Mouse (Mus musculus): ENCODE results near the gene Il27ra. TPM values are rescaled to one million over a fixed set of nuclear protein-coding genes. Genes with fewer than 3 reads are reported as not detected.

Gene Il27ra
- polyA plus RNA-seq (2015; fragmentation: Illumina TruSeq; extraction: RNeasy Lipid Tissue Mini Kit (QIAGEN cat#74804); ENCODE audit: insufficient read depth, low replicate concordance), result 60.8 TPM

GRCm38 (mm10) chr8:84042066-84042947, at the start of gene Il27ra:
TSS of gene Il27ra (minus strand) at chr8:84042589.

GRCm38 (mm10) chr8:84066291-84066930, 24.0 kb upstream of the Il27ra start, which contains the start of gene Rfx1:
TSS of gene Rfx1 (plus strand) at chr8:84066834.

DNA sequence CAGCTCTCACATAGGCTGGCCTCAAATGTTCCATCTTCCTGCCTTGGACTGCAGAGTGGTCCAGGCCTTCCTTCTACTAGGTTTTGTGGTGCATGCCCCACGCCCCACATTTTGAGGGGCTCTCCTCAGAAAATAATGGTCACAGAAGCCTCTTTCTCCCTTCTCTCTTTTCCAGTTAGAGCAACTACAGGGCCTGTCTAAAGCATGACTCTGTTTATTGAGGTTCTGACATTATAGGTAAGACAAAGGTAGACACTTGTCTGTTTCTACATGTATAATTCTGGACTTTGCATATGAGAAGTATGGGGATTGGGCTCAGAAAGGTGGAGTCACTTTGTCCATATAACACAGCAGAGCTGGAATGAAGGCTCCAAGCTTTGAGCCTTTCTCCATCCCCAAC, 22.6 kb upstream of the Il27ra start, which contains the start of gene Gm10643:
TSS of gene Gm10643 (minus strand) at position 101 of the 400 bp plus-strand sequence.

DNA sequence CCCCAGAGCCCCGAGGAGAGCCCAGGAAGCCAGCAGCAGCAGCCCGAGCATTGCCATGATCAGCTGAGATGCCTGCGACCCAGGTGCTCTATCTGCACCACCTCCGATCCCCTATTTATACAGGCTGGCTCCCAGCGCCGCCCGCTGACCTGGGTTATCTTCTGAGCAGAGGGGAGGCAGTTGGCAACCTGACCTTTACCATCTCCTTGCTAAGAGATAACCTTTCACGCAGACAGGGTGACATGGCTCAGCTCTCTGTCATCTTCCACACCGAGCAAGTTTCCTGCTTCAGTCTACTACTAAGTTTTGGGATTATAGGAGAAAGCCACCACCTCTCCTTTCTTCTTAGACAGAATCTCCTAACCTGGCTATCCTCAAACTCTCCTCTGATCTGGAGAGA, 2.5 kb upstream of the Il27ra start, which contains the start of gene Rln3:
TSS of gene Rln3 (minus strand) at position 101 of the 400 bp plus-strand sequence.

DNA sequence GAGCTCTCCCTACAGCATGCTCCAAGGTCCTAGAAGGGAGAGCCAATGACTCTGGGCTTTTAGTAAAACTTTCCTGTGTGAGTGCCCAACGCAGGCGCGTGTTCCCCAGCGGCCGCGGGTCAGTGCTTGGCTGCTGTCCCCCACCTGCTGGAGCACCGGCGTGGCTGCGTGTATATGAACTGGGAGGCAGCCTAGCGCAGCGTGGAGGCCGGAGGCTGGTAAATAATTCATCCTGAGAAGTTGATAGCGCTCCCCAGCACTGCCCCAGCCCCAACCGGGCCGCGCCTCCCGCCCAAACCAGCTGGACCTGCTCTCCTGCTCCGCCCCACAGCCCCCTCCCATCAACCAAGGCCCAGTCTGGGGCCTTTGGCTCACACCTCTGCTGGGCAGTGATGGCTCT, 21.3 kb downstream of the Il27ra start, which contains the start of gene Palm3:
TSS of gene Palm3 (plus strand) at position 376 of the 400 bp plus-strand sequence.

GRCm38 (mm10) chr8:84011705-84012498, 30.5 kb downstream of the Il27ra start, which contains the start of gene 2210011C24Rik:
TSS of gene 2210011C24Rik (minus strand) at chr8:84012171.

GRCm38 (mm10) chr8:84001281-84002000, 40.9 kb downstream of the Il27ra start, which contains the start of gene 1700067K01Rik:
TSS of gene 1700067K01Rik (plus strand) at chr8:84001502.

DNA sequence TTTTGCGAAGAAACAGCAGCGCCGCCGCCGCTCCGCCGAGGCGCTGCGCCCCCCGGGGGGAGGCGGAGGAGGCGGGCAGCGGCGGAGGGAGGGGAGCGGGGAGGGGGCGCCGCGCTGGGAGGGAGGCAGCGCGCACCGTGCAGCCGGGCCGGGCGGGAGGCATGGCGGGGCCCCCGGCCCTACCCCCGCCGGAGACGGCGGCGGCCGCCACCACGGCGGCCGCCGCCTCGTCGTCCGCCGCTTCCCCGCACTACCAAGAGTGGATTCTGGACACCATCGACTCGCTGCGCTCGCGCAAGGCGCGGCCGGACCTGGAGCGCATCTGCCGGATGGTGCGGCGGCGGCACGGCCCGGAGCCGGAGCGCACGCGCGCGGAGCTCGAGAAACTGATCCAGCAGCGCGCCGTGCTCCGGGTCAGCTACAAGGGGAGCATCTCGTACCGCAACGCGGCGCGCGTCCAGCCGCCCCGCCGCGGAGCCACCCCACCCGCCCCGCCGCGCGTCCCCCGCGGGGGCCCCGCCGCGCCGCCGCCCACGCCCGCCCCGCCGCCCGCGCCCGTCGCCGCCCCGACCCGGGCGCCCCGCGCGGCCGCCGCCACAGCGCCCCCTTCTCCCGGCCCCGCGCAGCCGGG, 44.8 kb downstream of the Il27ra start, which contains the start of gene Samd1:
TSS of gene Samd1 (plus strand) at position 162 of the 631 bp plus-strand sequence.

Other genes with a start within 250 kb of the Il27ra start
- gene Adgrl1, start 142.5 kb downstream of the Il27ra start, polyA plus RNA-seq (2015; fragmentation: Illumina TruSeq; extraction: RNeasy Lipid Tissue Mini Kit (QIAGEN cat#74804); ENCODE audit: insufficient read depth, low replicate concordance), result 7.0 TPM
- 1.3 TPM for gene Gm10644, start 87.4 kb downstream of the Il27ra start, polyA plus RNA-seq (2015; fragmentation: Illumina TruSeq; extraction: RNeasy Lipid Tissue Mini Kit (QIAGEN cat#74804); ENCODE audit: insufficient read depth, low replicate concordance)
- 20.3 TPM for gene Asf1b, start 87.1 kb downstream of the Il27ra start, polyA plus RNA-seq (2015; fragmentation: Illumina TruSeq; extraction: RNeasy Lipid Tissue Mini Kit (QIAGEN cat#74804); ENCODE audit: insufficient read depth, low replicate concordance)
- 31.7 TPM for gene Prkaca, start 69.6 kb downstream of the Il27ra start, polyA plus RNA-seq (2015; fragmentation: Illumina TruSeq; extraction: RNeasy Lipid Tissue Mini Kit (QIAGEN cat#74804); ENCODE audit: insufficient read depth, low replicate concordance)
- gene Samd1, start 44.9 kb downstream of the Il27ra start, polyA plus RNA-seq (2015; fragmentation: Illumina TruSeq; extraction: RNeasy Lipid Tissue Mini Kit (QIAGEN cat#74804); ENCODE audit: insufficient read depth, low replicate concordance), result 27.6 TPM
- gene 1700067K01Rik, start 41.1 kb downstream of the Il27ra start, polyA plus RNA-seq (2015; fragmentation: Illumina TruSeq; extraction: RNeasy Lipid Tissue Mini Kit (QIAGEN cat#74804); ENCODE audit: insufficient read depth, low replicate concordance), result 0.57 TPM
- not detected for gene 2210011C24Rik, start 30.4 kb downstream of the Il27ra start, polyA plus RNA-seq (2015; fragmentation: Illumina TruSeq; extraction: RNeasy Lipid Tissue Mini Kit (QIAGEN cat#74804); ENCODE audit: insufficient read depth, low replicate concordance)
- 0.30 TPM for gene Palm3, start 21.1 kb downstream of the Il27ra start, polyA plus RNA-seq (2015; fragmentation: Illumina TruSeq; extraction: RNeasy Lipid Tissue Mini Kit (QIAGEN cat#74804); ENCODE audit: insufficient read depth, low replicate concordance)
- gene Rln3, start 2.4 kb upstream of the Il27ra start, polyA plus RNA-seq (2015; fragmentation: Illumina TruSeq; extraction: RNeasy Lipid Tissue Mini Kit (QIAGEN cat#74804); ENCODE audit: insufficient read depth, low replicate concordance), result not detected
- gene Gm10643, start 22.5 kb upstream of the Il27ra start, polyA plus RNA-seq (2015; fragmentation: Illumina TruSeq; extraction: RNeasy Lipid Tissue Mini Kit (QIAGEN cat#74804); ENCODE audit: insufficient read depth, low replicate concordance), result 2.0 TPM
- gene Rfx1, start 24.2 kb upstream of the Il27ra start, polyA plus RNA-seq (2015; fragmentation: Illumina TruSeq; extraction: RNeasy Lipid Tissue Mini Kit (QIAGEN cat#74804); ENCODE audit: insufficient read depth, low replicate concordance), result 10.4 TPM
- gene Dcaf15, start 62.2 kb upstream of the Il27ra start, polyA plus RNA-seq (2015; fragmentation: Illumina TruSeq; extraction: RNeasy Lipid Tissue Mini Kit (QIAGEN cat#74804); ENCODE audit: insufficient read depth, low replicate concordance), result 17.1 TPM
- 4.2 TPM for gene Podnl1, start 83.4 kb upstream of the Il27ra start, polyA plus RNA-seq (2015; fragmentation: Illumina TruSeq; extraction: RNeasy Lipid Tissue Mini Kit (QIAGEN cat#74804); ENCODE audit: insufficient read depth, low replicate concordance)
- 5.1 TPM for gene Cc2d1a, start 105.3 kb upstream of the Il27ra start, polyA plus RNA-seq (2015; fragmentation: Illumina TruSeq; extraction: RNeasy Lipid Tissue Mini Kit (QIAGEN cat#74804); ENCODE audit: insufficient read depth, low replicate concordance)
- 0.68 TPM for gene 4930432K21Rik, start 105.4 kb upstream of the Il27ra start, polyA plus RNA-seq (2015; fragmentation: Illumina TruSeq; extraction: RNeasy Lipid Tissue Mini Kit (QIAGEN cat#74804); ENCODE audit: insufficient read depth, low replicate concordance)
- not detected for gene Nanos3, start 142.6 kb upstream of the Il27ra start, polyA plus RNA-seq (2015; fragmentation: Illumina TruSeq; extraction: RNeasy Lipid Tissue Mini Kit (QIAGEN cat#74804); ENCODE audit: insufficient read depth, low replicate concordance)
- 1.9 TPM for gene Zswim4, start 194.5 kb upstream of the Il27ra start, polyA plus RNA-seq (2015; fragmentation: Illumina TruSeq; extraction: RNeasy Lipid Tissue Mini Kit (QIAGEN cat#74804); ENCODE audit: insufficient read depth, low replicate concordance)
- gene D8Ertd738e, start 207.1 kb upstream of the Il27ra start, polyA plus RNA-seq (2015; fragmentation: Illumina TruSeq; extraction: RNeasy Lipid Tissue Mini Kit (QIAGEN cat#74804); ENCODE audit: insufficient read depth, low replicate concordance), result 66.9 TPM
- gene Mri1, start 214.7 kb upstream of the Il27ra start, polyA plus RNA-seq (2015; fragmentation: Illumina TruSeq; extraction: RNeasy Lipid Tissue Mini Kit (QIAGEN cat#74804); ENCODE audit: insufficient read depth, low replicate concordance), result 18.2 TPM
- gene Ccdc130, start 227.8 kb upstream of the Il27ra start, polyA plus RNA-seq (2015; fragmentation: Illumina TruSeq; extraction: RNeasy Lipid Tissue Mini Kit (QIAGEN cat#74804); ENCODE audit: insufficient read depth, low replicate concordance), result 21.0 TPM